9 mouse cellular contexts compared by ENCODE assay signal in genomic region chr9:61435191-61435989, GRCm38 (mm10).
A peak's percentile ranks its signal among the peaks of the same experiment; 100 is the strongest.
DNase-seq lines count a peak whose midpoint lies in the region; ATAC-seq lines count a peak whose summit lies in the region.
"Had no signal": no experiment of that assay in that cellular context is flagged by ENCODE, and none has a peak within 500 bp of the region (broad histone marks: within the 10 kb centered on the region; RNA-seq: fewer than 3 reads in every experiment).

No protein-coding gene starts in this region.

- H3K9me3 ChIP-seq in liver, embryonic 13.5 days (replicated peaks), result no peaks in the 10 kb centered on the region
- H3K9me3 ChIP-seq: neural tube, embryonic 12.5 days had no signal

- intact Hi-C loops in gastrocnemius, postnatal 14 days (cut with DNase I; ENCODE audit: low total_unique reads), result no loop called here
- intact Hi-C loops in left cerebral cortex, postnatal 36 days (cut with DNase I), result no loop called here

- no peaks in the 10 kb centered on the region for H3K36me3 ChIP-seq in liver, embryonic 13.5 days
- no peaks in the 10 kb centered on the region for H3K36me3 ChIP-seq in splenic B cell, adult 2 months (ENCODE audit: control insufficient read depth, insufficient read depth, low read length, poor library complexity, severe bottlenecking)
- H3K36me3 ChIP-seq: neural tube, embryonic 12.5 days had no signal

- no peak overlapping the region for H3K4me3 ChIP-seq in liver, embryonic 13.5 days (replicated peaks)
- H3K4me3 ChIP-seq: neural tube, embryonic 12.5 days had no signal

- peak; percentile 25 for DNase-seq in ovary, adult 18-20 months (ENCODE audit: low spot score)
- no peak for DNase-seq in ovary, postnatal 10 days (ENCODE audit: low spot score)
- peak; percentile 71 for DNase-seq in gastrocnemius, postnatal 14 days
- DNase-seq in liver, embryonic 13.5 days, result no peak
- DNase-seq in splenic B cell, adult 2 months (ENCODE audit: low read depth, low spot score), result peak; percentile 62
- DNase-seq in frontal cortex, postnatal 10 days (ENCODE audit: low spot score in 2 of 2), result no peak
- no peak for DNase-seq in left cerebral cortex, postnatal 36 days (ENCODE audit: low spot score in 2 of 2)

- no peak overlapping the region for H3K9ac ChIP-seq in liver, embryonic 13.5 days
- H3K9ac ChIP-seq: neural tube, embryonic 12.5 days had no signal

- H3K4me1 ChIP-seq in liver, embryonic 13.5 days (replicated peaks), result no peaks in the 10 kb centered on the region

- H3K4me2 ChIP-seq in liver, embryonic 13.5 days, result no peak overlapping the region
- H3K4me2 ChIP-seq: neural tube, embryonic 12.5 days had no signal

- 0 out of 2 replicates have a peak, but pooled peaks have one; percentile 33 for ATAC-seq in common myeloid progenitor, adult 5-6 weeks (replicated peaks; ENCODE audit: low read depth, poor library complexity, severe bottlenecking)
- peak; percentile 36; the same call in 1 of the 2 replicates for ATAC-seq in liver, embryonic 13.5 days (ENCODE audit: low read depth)

- 24% methylated on average over 8 of the region's 8 CpGs for WGBS in liver, embryonic 13.5 days (ENCODE audit: insufficient replicate concordance)

- H3K27ac ChIP-seq in liver, embryonic 13.5 days, result no peak overlapping the region
- H3K27ac ChIP-seq: neural tube, embryonic 12.5 days had no signal

- peaks cover 26% of the 10 kb centered on the region for H3K27me3 ChIP-seq in liver, embryonic 13.5 days
- no peaks in the 10 kb centered on the region for H3K27me3 ChIP-seq in splenic B cell, adult 2 months (ENCODE audit: control insufficient read depth, insufficient read depth, low read length, poor library complexity, severe bottlenecking)

Comparison
In these comparisons a context has a peak if more than half of its experiments do, and no peak if none do; other contexts are left out.
1. DNase-seq: peak in ovary, adult 18-20 months (single experiment), gastrocnemius, postnatal 14 days (single experiment) and splenic B cell, adult 2 months (single experiment); none in ovary, postnatal 10 days (single experiment), liver, embryonic 13.5 days (single experiment), frontal cortex, postnatal 10 days (0 of 2) and left cerebral cortex, postnatal 36 days (0 of 2).